Mouse (Mus musculus): Measurements from ENCODE around the gene Dsp. TPM values are rescaled to one million over a fixed set of nuclear protein-coding genes. Genes with fewer than 3 reads are reported as not detected.

The Dsp gene
- polyA plus RNA-seq, 1 experiment from 2014 or later = 0.35 TPM

- ATAC-seq (ENCODE audit: low FRiP score) = no peak
- WGBS = 89% methylated on average over 3 of the region's 3 CpGs
- Histone ChIP-seq H3K9me3 (ENCODE audit: control insufficient read depth, low read length) (no peaks in the 10 kb centered on the region), H3K4me1 (replicated peaks; ENCODE audit: control insufficient read depth, insufficient read depth, low read length) (no peaks in the 10 kb centered on the region), H3K4me2 (replicated peaks) (no peak overlapping the region), H3K36me3 (replicated peaks; ENCODE audit: control insufficient read depth, insufficient read depth) (peaks cover 90% of the 10 kb centered on the region), H3K9ac (no peak overlapping the region), H3K4me3 (replicated peaks; ENCODE audit: low read length) (no peak overlapping the region), H3K27ac (no peak overlapping the region), H3K27me3 (ENCODE audit: control insufficient read depth, insufficient read depth, low read length) (no peaks in the 10 kb centered on the region)
- no peak for DNase-seq (ENCODE audit: low spot score)
Measured at GRCm38 (mm10) chr13:38218686-38219085, 67.6 kb downstream of the Dsp start.

GRCm38 (mm10) chr13:38220331-38220730 lies 69.2 kb downstream of the Dsp start:
- ATAC-seq (ENCODE audit: low FRiP score) (no peak), DNase-seq (ENCODE audit: low spot score) (no peak)
- Histone ChIP-seq H3K4me3 (replicated peaks; ENCODE audit: low read length) (no peak overlapping the region), H3K4me1 (replicated peaks; ENCODE audit: control insufficient read depth, insufficient read depth, low read length) (no peaks in the 10 kb centered on the region), H3K36me3 (replicated peaks; ENCODE audit: control insufficient read depth, insufficient read depth) (peaks cover 97% of the 10 kb centered on the region), H3K27ac (no peak overlapping the region), H3K4me2 (replicated peaks) (no peak overlapping the region), H3K9me3 (ENCODE audit: control insufficient read depth, low read length) (no peaks in the 10 kb centered on the region), H3K9ac (no peak overlapping the region), H3K27me3 (ENCODE audit: control insufficient read depth, insufficient read depth, low read length) (no peaks in the 10 kb centered on the region)
- WGBS = 98% methylated on average over 6 of the region's 6 CpGs

GRCm38 (mm10) chr13:38230177-38230821 lies 79.2 kb downstream of the Dsp start:
- H3K27me3 ChIP-seq (ENCODE audit: control insufficient read depth, insufficient read depth, low read length) = no peaks in the 10 kb centered on the region
- WGBS = 63% methylated on average over 9 of the region's 9 CpGs
- H3K4me1 ChIP-seq (replicated peaks; ENCODE audit: control insufficient read depth, insufficient read depth, low read length) = no peaks in the 10 kb centered on the region
- peaks cover 28% of the 10 kb centered on the region for H3K36me3 ChIP-seq (replicated peaks; ENCODE audit: control insufficient read depth, insufficient read depth)
- DNase-seq (ENCODE audit: low spot score) (no peak), ATAC-seq (ENCODE audit: low FRiP score) (no peak)
- no peak overlapping the region for H3K9ac ChIP-seq
- no peak overlapping the region for H3K4me2 ChIP-seq (replicated peaks)
- no peak overlapping the region for H3K4me3 ChIP-seq (replicated peaks; ENCODE audit: low read length)
- H3K27ac ChIP-seq = no peak overlapping the region
- H3K9me3 ChIP-seq (ENCODE audit: control insufficient read depth, low read length) = no peaks in the 10 kb centered on the region

GRCm38 (mm10) chr13:38232411-38232810 lies 81.3 kb downstream of the Dsp start:
- DNase-seq (ENCODE audit: low spot score) (no peak), ATAC-seq (ENCODE audit: low FRiP score) (no peak)
- H3K4me3 ChIP-seq (replicated peaks; ENCODE audit: low read length) = no peak overlapping the region
- no peak overlapping the region for H3K27ac ChIP-seq
- no peak overlapping the region for H3K9ac ChIP-seq
- no peaks in the 10 kb centered on the region for H3K4me1 ChIP-seq (replicated peaks; ENCODE audit: control insufficient read depth, insufficient read depth, low read length)
- no peaks in the 10 kb centered on the region for H3K9me3 ChIP-seq (ENCODE audit: control insufficient read depth, low read length)
- H3K36me3 ChIP-seq (replicated peaks; ENCODE audit: control insufficient read depth, insufficient read depth) = peaks cover 15% of the 10 kb centered on the region
- 89% methylated on average over 4 of the region's 4 CpGs for WGBS
- no peaks in the 10 kb centered on the region for H3K27me3 ChIP-seq (ENCODE audit: control insufficient read depth, insufficient read depth, low read length)
- no peak overlapping the region for H3K4me2 ChIP-seq (replicated peaks)

- no peaks in the 10 kb centered on the region for H3K4me1 ChIP-seq (replicated peaks; ENCODE audit: control insufficient read depth, insufficient read depth, low read length)
- no peak overlapping the region for H3K4me3 ChIP-seq (replicated peaks; ENCODE audit: low read length)
- H3K36me3 ChIP-seq (replicated peaks; ENCODE audit: control insufficient read depth, insufficient read depth) = peaks cover 10% of the 10 kb centered on the region
- WGBS = 72% methylated on average over 3 of the region's 3 CpGs
- no peak overlapping the region for H3K4me2 ChIP-seq (replicated peaks)
- no peaks in the 10 kb centered on the region for H3K27me3 ChIP-seq (ENCODE audit: control insufficient read depth, insufficient read depth, low read length)
- DNase-seq (ENCODE audit: low spot score) = no peak
- no peaks in the 10 kb centered on the region for H3K9me3 ChIP-seq (ENCODE audit: control insufficient read depth, low read length)
- no peak overlapping the region for H3K27ac ChIP-seq
- no peak overlapping the region for H3K9ac ChIP-seq
- ATAC-seq (ENCODE audit: low FRiP score) = no peak
Measured at GRCm38 (mm10) chr13:38232856-38233625, 81.9 kb downstream of the Dsp start.

GRCm38 (mm10) chr13:38234651-38235050 lies 83.6 kb downstream of the Dsp start:
- peaks cover 5% of the 10 kb centered on the region; the same call in 1 of the 2 replicates for H3K36me3 ChIP-seq (replicated peaks; ENCODE audit: control insufficient read depth, insufficient read depth)
- 85% methylated on average over 5 of the region's 5 CpGs for WGBS
- DNase-seq (ENCODE audit: low spot score) = no peak
- no peak overlapping the region for H3K4me3 ChIP-seq (replicated peaks; ENCODE audit: low read length)
- no peaks in the 10 kb centered on the region for H3K9me3 ChIP-seq (ENCODE audit: control insufficient read depth, low read length)
- no peak overlapping the region for H3K9ac ChIP-seq
- no peaks in the 10 kb centered on the region for H3K4me1 ChIP-seq (replicated peaks; ENCODE audit: control insufficient read depth, insufficient read depth, low read length)
- H3K27me3 ChIP-seq (ENCODE audit: control insufficient read depth, insufficient read depth, low read length) = no peaks in the 10 kb centered on the region
- no peak for ATAC-seq (ENCODE audit: low FRiP score)
- H3K4me2 ChIP-seq (replicated peaks) = no peak overlapping the region
- H3K27ac ChIP-seq = no peak overlapping the region

DNA sequence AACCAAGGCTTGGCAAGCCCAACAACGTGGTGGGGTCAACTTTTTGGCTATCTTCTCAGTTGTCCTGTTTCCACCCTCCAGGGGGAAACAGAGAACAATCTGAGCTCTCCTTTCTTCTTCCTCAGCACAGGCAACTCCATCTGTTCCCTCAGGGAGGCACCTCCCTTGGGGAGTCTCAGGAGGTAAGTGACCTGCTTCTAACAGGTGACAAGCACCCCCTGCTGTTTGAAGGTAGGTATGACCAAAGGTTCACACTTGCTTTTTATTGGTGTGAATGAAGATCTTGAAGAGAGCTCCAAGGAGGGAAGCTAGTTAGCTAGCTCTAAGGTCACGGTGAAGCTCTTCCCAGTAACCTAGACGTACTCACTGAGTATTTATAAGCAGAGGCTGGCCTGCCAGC lies 84.3 kb downstream of the Dsp start:
- Histone ChIP-seq H3K4me3 (replicated peaks; ENCODE audit: low read length) (no peak overlapping the region), H3K9ac (no peak overlapping the region), H3K36me3 (replicated peaks; ENCODE audit: control insufficient read depth, insufficient read depth) (peaks cover 5% of the 10 kb centered on the region; the same call in 1 of the 2 replicates), H3K9me3 (ENCODE audit: control insufficient read depth, low read length) (no peaks in the 10 kb centered on the region), H3K27ac (no peak overlapping the region), H3K27me3 (ENCODE audit: control insufficient read depth, insufficient read depth, low read length) (no peaks in the 10 kb centered on the region), H3K4me1 (replicated peaks; ENCODE audit: control insufficient read depth, insufficient read depth, low read length) (no peaks in the 10 kb centered on the region), H3K4me2 (replicated peaks) (no peak overlapping the region)
- no peak for ATAC-seq (ENCODE audit: low FRiP score)
- 65% methylated on average over 3 of the region's 3 CpGs for WGBS
- DNase-seq (ENCODE audit: low spot score) = no peak

GRCm38 (mm10) chr13:38248151-38248550 lies 97.1 kb downstream of the Dsp start:
- Histone ChIP-seq H3K36me3 (replicated peaks; ENCODE audit: control insufficient read depth, insufficient read depth) (no peaks in the 10 kb centered on the region), H3K27me3 (ENCODE audit: control insufficient read depth, insufficient read depth, low read length) (no peaks in the 10 kb centered on the region), H3K4me2 (replicated peaks) (no peak overlapping the region), H3K9me3 (ENCODE audit: control insufficient read depth, low read length) (no peaks in the 10 kb centered on the region), H3K9ac (no peak overlapping the region), H3K4me1 (replicated peaks; ENCODE audit: control insufficient read depth, insufficient read depth, low read length) (no peaks in the 10 kb centered on the region), H3K27ac (no peak overlapping the region), H3K4me3 (replicated peaks; ENCODE audit: low read length) (no peak overlapping the region)
- no peak for DNase-seq (ENCODE audit: low spot score)
- WGBS = 81% methylated on average over 5 of the region's 5 CpGs
- ATAC-seq (ENCODE audit: low FRiP score) = no peak

Measured in hindbrain, embryonic 14.5 days (tissue).